Comparison of ENCODE assay signal across 22 mouse cellular contexts in the genomic region with DNA sequence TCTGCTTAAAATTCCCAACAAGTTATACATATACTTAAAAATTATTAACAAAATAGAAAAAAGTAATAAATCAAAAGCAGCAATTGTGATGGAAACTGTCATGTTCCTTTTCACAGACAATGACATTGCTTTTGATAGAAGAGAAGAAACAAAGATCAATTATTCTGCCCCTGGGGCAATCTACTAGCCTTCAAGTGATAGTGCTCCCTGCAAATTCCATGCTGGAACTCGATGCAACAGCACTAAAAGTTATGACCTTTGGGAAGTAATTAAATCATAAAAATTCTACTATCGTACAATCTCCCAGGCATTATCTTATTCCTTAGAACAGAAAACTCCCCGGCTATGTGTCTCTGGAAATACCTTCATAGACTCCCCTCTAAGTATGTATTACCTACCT.
DNase-seq lines count a peak whose midpoint lies in the region; ATAC-seq and TF ChIP-seq lines count a peak whose summit lies in the region.
"Had no signal": no experiment of that assay in that cellular context is flagged by ENCODE, and none has a peak within 500 bp of the region (broad histone marks: within the 10 kb centered on the region; RNA-seq: fewer than 3 reads in every experiment).

No protein-coding gene starts in this region.

- peak; percentile 8 for DNase-seq in midbrain, embryonic 14.5 days
- no peak for DNase-seq in midbrain, embryonic 11.5 days (ENCODE audit: low spot score, missing footprints)
- no peak for DNase-seq in adrenal gland, adult 18-20 months (ENCODE audit: low spot score in 2 of 2)
- DNase-seq: adrenal gland, adult 2 months; adrenal gland, adult 8-10 months; adrenal gland, postnatal 10 days; adrenal gland, postnatal 14 days; adrenal gland, postnatal 25 days; adrenal gland, postnatal 36 days; B cell, adult 2 months; cerebellum, adult 11 months; cerebellum, adult 11-12 months; cerebellum, adult 18-20 months; cerebellum, adult 2 months had no signal

- H3K27me3 ChIP-seq in intestine, embryonic 15.5 days (replicated peaks), result no peaks in the 10 kb centered on the region
- H3K27me3 ChIP-seq in intestine, postnatal 0 days (replicated peaks; ENCODE audit: control insufficient read depth, insufficient read depth, low read length), result no peaks in the 10 kb centered on the region
- no peaks in the 10 kb centered on the region for H3K27me3 ChIP-seq in midbrain, embryonic 14.5 days (ENCODE audit: control insufficient read depth, insufficient read depth, low read length)
- H3K27me3 ChIP-seq in midbrain, embryonic 11.5 days (ENCODE audit: control insufficient read depth, insufficient read depth, low read length), result no peaks in the 10 kb centered on the region
- no peaks in the 10 kb centered on the region for H3K27me3 ChIP-seq in intestine, embryonic 16.5 days (replicated peaks; ENCODE audit: control insufficient read depth, insufficient read depth, low read length)
- H3K27me3 ChIP-seq: CH12.LX, Patski had no signal

- no peak overlapping the region for H3K27ac ChIP-seq in intestine, embryonic 15.5 days
- no peak overlapping the region for H3K27ac ChIP-seq in intestine, postnatal 0 days (ENCODE audit: low read depth, low read length)
- H3K27ac ChIP-seq in midbrain, embryonic 14.5 days (replicated peaks; ENCODE audit: low read depth, low read length), result no peak overlapping the region
- H3K27ac ChIP-seq in midbrain, embryonic 11.5 days (ENCODE audit: low read depth, low read length), result no peak overlapping the region
- H3K27ac ChIP-seq in intestine, embryonic 16.5 days (ENCODE audit: low read length), result no peak overlapping the region

- no peak overlapping the region for H3K9ac ChIP-seq in intestine, embryonic 15.5 days
- H3K9ac ChIP-seq in intestine, postnatal 0 days (ENCODE audit: low read depth, low read length), result no peak overlapping the region
- no peak overlapping the region for H3K9ac ChIP-seq in midbrain, embryonic 14.5 days (replicated peaks; ENCODE audit: low read length)
- H3K9ac ChIP-seq in midbrain, embryonic 11.5 days (ENCODE audit: low read length), result no peak overlapping the region
- no peak overlapping the region for H3K9ac ChIP-seq in intestine, embryonic 16.5 days (ENCODE audit: low read depth, low read length)

- H3K4me1 ChIP-seq in intestine, embryonic 15.5 days (replicated peaks), result no peaks in the 10 kb centered on the region
- H3K4me1 ChIP-seq in intestine, postnatal 0 days (replicated peaks; ENCODE audit: control insufficient read depth, insufficient read depth, low read length), result no peaks in the 10 kb centered on the region
- H3K4me1 ChIP-seq in midbrain, embryonic 14.5 days (ENCODE audit: control insufficient read depth, insufficient read depth, low read length), result no peaks in the 10 kb centered on the region
- no peaks in the 10 kb centered on the region for H3K4me1 ChIP-seq in midbrain, embryonic 11.5 days (ENCODE audit: control insufficient read depth, insufficient read depth, low read length)
- no peaks in the 10 kb centered on the region for H3K4me1 ChIP-seq in intestine, embryonic 16.5 days (ENCODE audit: control insufficient read depth, insufficient read depth, low read length)

- WGBS in intestine, embryonic 15.5 days, result 51% methylated on average over 3 of the region's 3 CpGs
- 38% methylated on average over 3 of the region's 3 CpGs for WGBS in intestine, postnatal 0 days
- WGBS in midbrain, embryonic 14.5 days, result 68% methylated on average over 3 of the region's 3 CpGs
- WGBS in midbrain, embryonic 11.5 days, result 82% methylated on average over 3 of the region's 3 CpGs
- WGBS in intestine, embryonic 16.5 days, result 53% methylated on average over 3 of the region's 3 CpGs

- TF ChIP-seq CTCF in intestine, postnatal 0 days (IDR thresholded peaks at IDR 0.05; ENCODE audit: low read depth), result no peak

- H3K4me2 ChIP-seq in intestine, embryonic 15.5 days (replicated peaks), result no peak overlapping the region
- no peak overlapping the region for H3K4me2 ChIP-seq in intestine, postnatal 0 days (replicated peaks; ENCODE audit: low read depth)
- H3K4me2 ChIP-seq in midbrain, embryonic 14.5 days (ENCODE audit: low read length), result no peak overlapping the region
- H3K4me2 ChIP-seq in midbrain, embryonic 11.5 days, result no peak overlapping the region
- no peak overlapping the region for H3K4me2 ChIP-seq in intestine, embryonic 16.5 days (ENCODE audit: low read depth, low read length)

- no peak overlapping the region for H3K4me3 ChIP-seq in intestine, embryonic 15.5 days (replicated peaks)
- H3K4me3 ChIP-seq in intestine, postnatal 0 days (ENCODE audit: low read depth, low read length), result no peak overlapping the region
- no peak overlapping the region for H3K4me3 ChIP-seq in midbrain, embryonic 14.5 days (replicated peaks; ENCODE audit: low read depth, low read length)
- H3K4me3 ChIP-seq in midbrain, embryonic 11.5 days (ENCODE audit: low read depth, low read length), result no peak overlapping the region
- H3K4me3 ChIP-seq in intestine, embryonic 16.5 days (ENCODE audit: low read length), result no peak overlapping the region

- no peaks in the 10 kb centered on the region for H3K36me3 ChIP-seq in intestine, embryonic 15.5 days
- no peaks in the 10 kb centered on the region for H3K36me3 ChIP-seq in intestine, postnatal 0 days (ENCODE audit: control insufficient read depth, insufficient read depth)
- no peaks in the 10 kb centered on the region for H3K36me3 ChIP-seq in midbrain, embryonic 14.5 days (ENCODE audit: control insufficient read depth, insufficient read depth, low read length)
- H3K36me3 ChIP-seq in midbrain, embryonic 11.5 days (ENCODE audit: control insufficient read depth, insufficient read depth, low read length), result no peaks in the 10 kb centered on the region
- H3K36me3 ChIP-seq in intestine, embryonic 16.5 days (ENCODE audit: control insufficient read depth, insufficient read depth, low read length), result no peaks in the 10 kb centered on the region
- H3K36me3 ChIP-seq: G1E had no signal

- H3K9me3 ChIP-seq in intestine, embryonic 15.5 days, result no peaks in the 10 kb centered on the region
- H3K9me3 ChIP-seq in intestine, postnatal 0 days (ENCODE audit: control insufficient read depth), result no peaks in the 10 kb centered on the region
- H3K9me3 ChIP-seq in midbrain, embryonic 14.5 days (ENCODE audit: control insufficient read depth, low read length), result no peaks in the 10 kb centered on the region
- H3K9me3 ChIP-seq in midbrain, embryonic 11.5 days (ENCODE audit: control insufficient read depth, low read length), result no peaks in the 10 kb centered on the region
- no peaks in the 10 kb centered on the region for H3K9me3 ChIP-seq in intestine, embryonic 16.5 days (ENCODE audit: control insufficient read depth, low read length)
- H3K9me3 ChIP-seq: G1E had no signal

- ATAC-seq in intestine, embryonic 15.5 days, result peak; percentile 81
- no peak for ATAC-seq in intestine, postnatal 0 days
- ATAC-seq in midbrain, embryonic 14.5 days (ENCODE audit: low FRiP score, low TSS enrichment), result no peak
- no peak for ATAC-seq in midbrain, embryonic 11.5 days (ENCODE audit: low FRiP score)
- peak; percentile 86 for ATAC-seq in intestine, embryonic 16.5 days
- ATAC-seq: activated CD4-positive, CD25-positive, alpha-beta regulatory T cell, adult 4 months; CD4-positive, CD25-positive, alpha-beta regulatory T cell, adult 4 months; Patski had no signal

Comparison
In these comparisons a context has a peak if more than half of its experiments do, and no peak if none do; other contexts are left out.
1. ATAC-seq: peak in intestine, embryonic 15.5 days (single experiment) and intestine, embryonic 16.5 days (single experiment); none in intestine, postnatal 0 days (single experiment), midbrain, embryonic 14.5 days (single experiment) and midbrain, embryonic 11.5 days (single experiment).